Mouse (Mus musculus): ENCODE measurements at regions not wholly inside any gene's neighbourhood (a gene's known extent, or its start where the extent isn't known, plus 50 kb on each side); places are given as distances from the start of the nearest gene placed in this dataset.
A peak's percentile ranks its signal among the peaks of the same experiment; 100 is the strongest.

DNA sequence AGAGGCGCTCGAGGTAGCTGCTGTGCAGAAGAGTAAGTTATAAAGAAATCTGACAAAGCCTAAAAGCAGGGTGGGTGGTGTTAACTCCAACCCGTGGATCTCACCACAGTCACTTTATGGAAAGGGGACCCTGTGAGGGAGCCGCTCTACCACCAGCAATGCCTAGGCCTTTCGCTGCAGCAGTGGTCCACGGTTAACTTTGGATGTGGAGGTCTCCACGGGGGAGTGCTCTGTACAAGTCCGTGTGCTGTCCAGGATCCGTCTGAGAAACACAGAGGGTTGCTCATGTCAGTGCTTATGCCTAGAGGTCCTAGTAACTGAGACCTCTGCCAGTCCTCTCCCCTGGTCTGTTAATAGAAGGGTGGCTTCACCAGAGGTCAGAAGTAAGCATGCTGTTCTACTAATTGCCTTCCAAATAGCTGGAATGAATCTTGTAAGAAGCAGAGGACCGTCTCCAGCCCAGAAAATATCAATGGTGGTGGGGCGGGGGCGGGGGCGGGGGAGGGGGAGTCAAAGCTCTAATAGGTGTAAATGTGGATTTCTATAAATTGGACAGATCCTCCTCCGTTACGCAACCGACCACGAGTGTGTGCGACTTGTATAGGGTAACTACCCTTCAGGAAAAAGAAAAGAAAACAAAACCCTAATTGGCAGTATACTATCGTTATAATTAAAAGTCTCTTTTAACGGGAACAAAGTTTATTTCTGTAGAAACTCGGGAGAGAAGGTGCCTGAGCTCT lies 153.5 kb downstream of the Gm45692 start:
- H3K9me3 ChIP-seq (replicated peaks; ENCODE audit: control insufficient read depth, low read length) = no peaks in the 10 kb centered on the region
- no peaks in the 10 kb centered on the region for H3K36me3 ChIP-seq (ENCODE audit: control insufficient read depth, insufficient read depth, low read length)
- H3K4me1 ChIP-seq (ENCODE audit: control insufficient read depth, insufficient read depth, low read length) = peaks cover 9% of the 10 kb centered on the region
- WGBS (ENCODE audit: insufficient replicate concordance) = 30% methylated on average over 21 of the region's 21 CpGs
- ATAC-seq (replicated peaks; ENCODE audit: insufficient number of reproducible peaks, low FRiP score, low TSS enrichment) = 0 out of 2 replicates have a peak, but pooled peaks have one; percentile 22
- H3K27me3 ChIP-seq (ENCODE audit: control insufficient read depth, insufficient read depth, low read length) = peaks cover 31% of the 10 kb centered on the region
- H3K27ac ChIP-seq (ENCODE audit: low read depth, low read length) = no peak overlapping the region
- peak overlapping the region; percentile 4; the same call in 1 of the 2 replicates for H3K4me3 ChIP-seq (ENCODE audit: low read depth, low read length)
- H3K9ac ChIP-seq (ENCODE audit: low read depth, low read length) = no peak overlapping the region
- peak overlapping the region; percentile 41 for H3K4me2 ChIP-seq

DNA sequence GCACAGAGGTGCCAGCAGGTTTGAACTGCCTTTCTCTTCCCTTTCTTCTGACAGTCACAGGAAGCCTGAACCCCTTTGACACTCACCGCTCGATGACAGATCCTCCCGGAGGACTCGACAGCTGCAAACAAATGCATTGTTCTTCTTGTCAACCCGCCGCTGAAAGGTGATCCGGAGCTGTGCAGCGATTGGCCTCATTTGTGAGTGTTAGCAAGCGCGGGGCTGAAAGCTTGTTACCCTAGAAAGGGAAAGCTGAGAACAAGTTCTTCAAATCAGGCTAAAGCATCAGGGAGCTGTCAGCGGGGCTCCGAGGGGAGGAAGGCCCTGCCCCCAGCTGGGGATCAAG lies 154.1 kb downstream of the Gm45692 start:
- ATAC-seq (replicated peaks; ENCODE audit: insufficient number of reproducible peaks, low FRiP score, low TSS enrichment) = 0 out of 2 replicates have a peak, but pooled peaks have one; percentile 63
- peaks cover 9% of the 10 kb centered on the region for H3K4me1 ChIP-seq (ENCODE audit: control insufficient read depth, insufficient read depth, low read length)
- WGBS (ENCODE audit: insufficient replicate concordance) = 0% methylated on average over 12 of the region's 12 CpGs
- no peak overlapping the region for H3K9ac ChIP-seq (ENCODE audit: low read depth, low read length)
- H3K27me3 ChIP-seq (ENCODE audit: control insufficient read depth, insufficient read depth, low read length) = peaks cover 31% of the 10 kb centered on the region
- H3K9me3 ChIP-seq (replicated peaks; ENCODE audit: control insufficient read depth, low read length) = no peaks in the 10 kb centered on the region
- H3K4me3 ChIP-seq (ENCODE audit: low read depth, low read length) = peak overlapping the region; percentile 4; the same call in 1 of the 2 replicates
- H3K36me3 ChIP-seq (ENCODE audit: control insufficient read depth, insufficient read depth, low read length) = no peaks in the 10 kb centered on the region
- H3K4me2 ChIP-seq = peak overlapping the region; percentile 41
- H3K27ac ChIP-seq (ENCODE audit: low read depth, low read length) = no peak overlapping the region

DNA sequence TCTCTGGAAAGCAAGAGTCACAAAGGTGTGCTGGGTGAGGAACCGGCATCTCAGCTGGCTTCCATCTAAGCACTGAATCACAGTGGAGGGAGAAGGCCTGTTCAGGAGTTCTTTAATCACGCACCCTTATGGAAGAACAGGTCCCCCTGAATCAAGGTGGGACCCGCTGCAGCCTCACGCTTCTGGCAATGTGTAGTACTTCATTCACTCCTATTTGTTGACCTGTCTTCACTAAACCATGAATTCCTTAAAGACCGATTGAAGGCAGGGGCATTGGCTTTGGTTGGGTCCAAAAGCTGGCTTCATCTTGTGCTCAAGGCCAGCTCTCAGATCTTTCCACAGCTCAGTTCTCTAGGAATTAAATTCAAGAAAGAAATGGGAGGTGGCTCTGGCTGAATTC lies 154.5 kb downstream of the Gm45692 start:
- no peak overlapping the region for H3K9ac ChIP-seq (ENCODE audit: low read depth, low read length)
- no peak for ATAC-seq (replicated peaks; ENCODE audit: insufficient number of reproducible peaks, low FRiP score, low TSS enrichment)

DNA sequence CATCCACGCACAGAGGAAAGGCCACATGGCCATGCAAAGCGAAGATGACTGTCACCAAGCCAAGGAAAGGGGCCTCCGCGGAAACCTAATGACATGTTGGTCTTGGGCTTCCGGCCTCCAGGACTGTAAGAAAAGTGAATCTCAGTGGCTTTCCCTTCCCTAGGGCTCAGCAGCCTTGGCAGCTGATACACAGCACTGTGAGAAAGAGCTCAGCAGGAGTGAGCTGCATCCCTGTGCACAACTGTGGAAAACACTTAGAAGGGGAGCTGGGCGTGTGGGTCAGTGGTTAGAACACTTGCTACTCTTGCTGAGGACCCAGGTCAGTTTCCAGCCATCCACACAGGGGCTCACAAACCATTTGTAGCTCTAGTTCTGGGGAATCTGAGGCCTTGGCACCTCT lies 155.1 kb downstream of the Gm45692 start:
- Histone ChIP-seq H3K36me3 (ENCODE audit: control insufficient read depth, insufficient read depth, low read length) (no peaks in the 10 kb centered on the region), H3K4me3 (ENCODE audit: low read depth, low read length) (no peak overlapping the region), H3K4me1 (ENCODE audit: control insufficient read depth, insufficient read depth, low read length) (peaks cover 9% of the 10 kb centered on the region), H3K27ac (ENCODE audit: low read depth, low read length) (no peak overlapping the region), H3K4me2 (no peak overlapping the region), H3K9me3 (replicated peaks; ENCODE audit: control insufficient read depth, low read length) (no peaks in the 10 kb centered on the region), H3K9ac (ENCODE audit: low read depth, low read length) (no peak overlapping the region), H3K27me3 (ENCODE audit: control insufficient read depth, insufficient read depth, low read length) (peaks cover 29% of the 10 kb centered on the region)
- 79% methylated on average over 6 of the region's 6 CpGs for WGBS (ENCODE audit: insufficient replicate concordance)
- no peak for ATAC-seq (replicated peaks; ENCODE audit: insufficient number of reproducible peaks, low FRiP score, low TSS enrichment)

More for the DNA sequence above, 154.5 kb downstream of the Gm45692 start:
- Histone ChIP-seq H3K27ac (ENCODE audit: low read depth, low read length) (no peak overlapping the region), H3K4me1 (ENCODE audit: control insufficient read depth, insufficient read depth, low read length) (peaks cover 9% of the 10 kb centered on the region), H3K4me3 (ENCODE audit: low read depth, low read length) (peak overlapping the region; percentile 4; the same call in 1 of the 2 replicates), H3K27me3 (ENCODE audit: control insufficient read depth, insufficient read depth, low read length) (peaks cover 31% of the 10 kb centered on the region), H3K9me3 (replicated peaks; ENCODE audit: control insufficient read depth, low read length) (no peaks in the 10 kb centered on the region), H3K36me3 (ENCODE audit: control insufficient read depth, insufficient read depth, low read length) (no peaks in the 10 kb centered on the region), H3K4me2 (peak overlapping the region; percentile 41)
- 26% methylated on average over 5 of the region's 5 CpGs for WGBS (ENCODE audit: insufficient replicate concordance)

DNA sequence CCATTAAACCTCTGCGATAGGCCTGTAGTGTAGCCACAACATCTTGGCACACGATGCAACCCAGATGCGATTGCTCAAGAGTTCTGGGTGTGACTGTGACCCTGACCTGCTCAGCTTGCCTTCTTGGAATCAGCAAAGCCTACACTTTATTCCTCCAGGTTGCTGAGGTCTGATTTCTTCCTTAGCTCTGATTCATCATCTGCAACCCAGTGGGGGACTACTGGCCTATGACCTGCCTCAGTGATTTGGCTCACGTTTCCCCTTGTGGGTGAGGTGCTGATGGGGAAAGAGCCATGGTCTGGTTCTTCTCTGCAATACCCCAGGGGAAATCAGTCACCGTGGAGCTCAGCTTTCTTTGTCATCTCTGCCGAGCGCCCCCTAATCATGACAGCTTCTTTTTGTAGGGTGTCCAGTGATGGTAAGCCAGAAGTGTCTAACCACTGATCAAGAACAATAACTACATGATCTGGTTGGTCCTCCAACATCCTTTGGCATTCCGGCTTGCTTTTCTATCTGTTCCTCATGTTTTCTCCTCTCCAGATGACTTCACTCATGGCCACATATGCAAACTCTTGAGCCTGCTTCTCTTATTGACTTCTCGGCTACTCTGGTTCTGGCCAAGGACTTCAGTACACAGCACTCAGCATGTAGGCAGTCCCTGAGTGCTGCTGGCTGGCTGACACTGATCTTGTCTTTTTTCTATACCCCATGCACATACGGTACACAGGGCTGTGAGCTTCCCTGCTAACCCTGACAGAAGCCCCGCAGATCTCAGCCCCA lies 163.0 kb downstream of the Gm45692 start:
- Histone ChIP-seq H3K4me1 (ENCODE audit: control insufficient read depth, insufficient read depth, low read length) (no peaks in the 10 kb centered on the region), H3K27ac (ENCODE audit: low read depth, low read length) (no peak overlapping the region), H3K4me3 (ENCODE audit: low read depth, low read length) (no peak overlapping the region), H3K27me3 (ENCODE audit: control insufficient read depth, insufficient read depth, low read length) (no peaks in the 10 kb centered on the region), H3K9ac (ENCODE audit: low read depth, low read length) (no peak overlapping the region), H3K4me2 (no peak overlapping the region), H3K9me3 (replicated peaks; ENCODE audit: control insufficient read depth, low read length) (no peaks in the 10 kb centered on the region), H3K36me3 (ENCODE audit: control insufficient read depth, insufficient read depth, low read length) (no peaks in the 10 kb centered on the region)
- no peak for ATAC-seq (replicated peaks; ENCODE audit: insufficient number of reproducible peaks, low FRiP score, low TSS enrichment)
- 71% methylated on average over 11 of the region's 11 CpGs for WGBS (ENCODE audit: insufficient replicate concordance)

DNA sequence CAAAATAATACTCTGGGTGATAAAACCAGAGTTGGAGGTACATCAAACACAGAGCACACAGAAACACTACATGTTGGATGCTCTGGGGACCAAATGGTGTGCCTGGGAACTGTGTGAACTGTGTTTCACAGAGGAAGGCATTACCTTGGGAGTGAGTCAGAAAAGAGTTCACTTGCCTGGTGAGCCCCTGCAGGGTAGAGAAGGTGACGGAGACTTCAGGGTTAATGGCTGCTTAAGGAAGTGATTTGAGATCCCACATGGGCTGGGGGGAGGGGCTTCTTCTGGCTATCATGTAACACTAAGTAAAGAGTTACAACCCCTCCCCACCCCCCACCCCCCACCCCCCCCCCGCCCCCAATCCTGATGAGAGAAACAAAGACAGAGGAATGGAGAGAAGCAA lies 164.6 kb downstream of the Gm45692 start:
- WGBS (ENCODE audit: insufficient replicate concordance) = 67% methylated on average over 2 of the region's 2 CpGs
- H3K27ac ChIP-seq (ENCODE audit: low read depth, low read length) = no peak overlapping the region
- H3K4me1 ChIP-seq (ENCODE audit: control insufficient read depth, insufficient read depth, low read length) = no peaks in the 10 kb centered on the region
- H3K36me3 ChIP-seq (ENCODE audit: control insufficient read depth, insufficient read depth, low read length) = no peaks in the 10 kb centered on the region
- H3K4me3 ChIP-seq (ENCODE audit: low read depth, low read length) = no peak overlapping the region
- no peak overlapping the region for H3K9ac ChIP-seq (ENCODE audit: low read depth, low read length)
- no peak for ATAC-seq (replicated peaks; ENCODE audit: insufficient number of reproducible peaks, low FRiP score, low TSS enrichment)
- H3K9me3 ChIP-seq (replicated peaks; ENCODE audit: control insufficient read depth, low read length) = no peaks in the 10 kb centered on the region
- H3K27me3 ChIP-seq (ENCODE audit: control insufficient read depth, insufficient read depth, low read length) = no peaks in the 10 kb centered on the region
- no peak overlapping the region for H3K4me2 ChIP-seq

DNA sequence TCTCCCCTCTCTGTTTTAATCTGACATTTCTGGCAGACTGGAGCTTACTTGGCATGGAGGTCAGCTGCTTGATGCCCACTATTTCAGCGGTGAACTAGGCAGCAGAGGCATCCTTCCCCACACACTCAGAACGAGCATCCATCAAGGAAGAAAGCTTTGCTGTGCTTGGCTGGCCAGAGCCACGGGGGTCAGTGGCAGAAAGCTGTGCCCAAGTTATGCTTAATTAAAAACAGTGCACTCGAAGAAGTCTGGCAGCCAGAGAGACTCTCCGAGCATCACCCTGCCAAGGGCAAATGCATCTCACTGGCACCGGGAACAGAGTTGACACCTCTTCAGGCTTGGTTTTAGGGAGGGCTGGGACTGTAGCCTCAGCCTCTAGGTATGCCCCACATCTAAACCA lies 168.3 kb downstream of the Gm45692 start:
- Histone ChIP-seq H3K36me3 (ENCODE audit: control insufficient read depth, insufficient read depth, low read length) (no peaks in the 10 kb centered on the region), H3K9me3 (replicated peaks; ENCODE audit: control insufficient read depth, low read length) (no peaks in the 10 kb centered on the region), H3K9ac (ENCODE audit: low read depth, low read length) (no peak overlapping the region), H3K4me3 (ENCODE audit: low read depth, low read length) (no peak overlapping the region), H3K27me3 (ENCODE audit: control insufficient read depth, insufficient read depth, low read length) (no peaks in the 10 kb centered on the region), H3K4me2 (no peak overlapping the region), H3K27ac (ENCODE audit: low read depth, low read length) (no peak overlapping the region), H3K4me1 (ENCODE audit: control insufficient read depth, insufficient read depth, low read length) (no peaks in the 10 kb centered on the region)
- no peak for ATAC-seq (replicated peaks; ENCODE audit: insufficient number of reproducible peaks, low FRiP score, low TSS enrichment)
- 58% methylated on average over 6 of the region's 6 CpGs for WGBS (ENCODE audit: insufficient replicate concordance)

DNA sequence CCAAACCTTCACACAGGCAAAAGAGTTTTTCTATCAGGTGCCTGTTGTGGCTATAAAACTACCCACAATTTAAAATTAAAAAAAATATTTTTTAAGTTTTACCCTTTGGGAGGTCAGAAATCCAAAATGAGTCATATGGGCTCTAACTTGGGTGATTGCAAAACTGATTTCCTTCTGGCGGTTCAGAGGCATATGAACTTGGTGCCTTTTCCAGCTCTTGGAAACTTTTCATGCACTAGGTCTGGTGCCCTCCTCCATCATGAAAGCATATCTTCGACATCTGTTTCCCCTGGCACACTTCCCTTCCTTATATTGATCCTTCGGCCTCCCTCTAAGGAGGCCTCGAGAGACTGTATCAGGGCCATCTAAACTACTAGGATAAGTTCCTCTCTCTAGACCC lies 168.8 kb downstream of the Gm45692 start:
- Histone ChIP-seq H3K4me2 (no peak overlapping the region), H3K27ac (ENCODE audit: low read depth, low read length) (no peak overlapping the region), H3K36me3 (ENCODE audit: control insufficient read depth, insufficient read depth, low read length) (no peaks in the 10 kb centered on the region), H3K27me3 (ENCODE audit: control insufficient read depth, insufficient read depth, low read length) (no peaks in the 10 kb centered on the region), H3K4me3 (ENCODE audit: low read depth, low read length) (no peak overlapping the region), H3K9ac (ENCODE audit: low read depth, low read length) (no peak overlapping the region), H3K4me1 (ENCODE audit: control insufficient read depth, insufficient read depth, low read length) (no peaks in the 10 kb centered on the region), H3K9me3 (replicated peaks; ENCODE audit: control insufficient read depth, low read length) (no peaks in the 10 kb centered on the region)
- 74% methylated on average over 4 of the region's 4 CpGs for WGBS (ENCODE audit: insufficient replicate concordance)
- no peak for ATAC-seq (replicated peaks; ENCODE audit: insufficient number of reproducible peaks, low FRiP score, low TSS enrichment)
